Mouse (Mus musculus) hindbrain, embryonic 16.5 days (tissue): ENCODE results near the gene Mrc1. TPM values are rescaled to one million over a fixed set of nuclear protein-coding genes. Genes with fewer than 3 reads are reported as not detected.

Experiments
- ATAC-seq: fragments of 200-750 bp; cut with Nextera tagmentation; 2 replicates; pipeline ENCODE4 v1.8.0; 2017; ENCODE audit warnings: moderate TSS enrichment, moderate library complexity
- H3K27ac ChIP-seq: fragments of 300-500 bp; sonication (generic); 2 replicates; pipeline ENCODE4 v1.5.1; 2014; ENCODE audit warnings: low read depth, mild to moderate bottlenecking, control low read depth, low read length, moderate library complexity
- H3K27me3 ChIP-seq: fragments of 300-500 bp; sonication (generic); replicated peaks from 2 replicates; pipeline ENCODE4 v1.6.1; 2014; ENCODE audit warnings: low read length; ENCODE audit not compliant: control insufficient read depth, insufficient read depth
- H3K36me3 ChIP-seq: fragments of 300-500 bp; sonication (generic); 2 replicates; pipeline ENCODE4 v1.6.1; 2014; ENCODE audit warnings: mild to moderate bottlenecking, low read length, moderate library complexity, mixed read lengths; ENCODE audit not compliant: control insufficient read depth, insufficient read depth
- H3K4me1 ChIP-seq: fragments of 300-500 bp; sonication (generic); 2 replicates; pipeline ENCODE4 v1.6.1; 2014; ENCODE audit warnings: low read depth, low read length; ENCODE audit not compliant: control insufficient read depth, insufficient read depth
- H3K4me2 ChIP-seq: fragments of 300-500 bp; sonication (generic); 2 replicates; pipeline ENCODE4 v1.6.1; 2014; ENCODE audit warnings: mild to moderate bottlenecking, low read length, control low read depth, moderate library complexity
- H3K4me3 ChIP-seq: fragments of 300-500 bp; sonication (generic); 2 replicates; pipeline ENCODE4 v1.5.1; 2014; ENCODE audit warnings: mild to moderate bottlenecking, low read length, control low read depth, moderate library complexity
- H3K9ac ChIP-seq: fragments of 300-500 bp; sonication (generic); 2 replicates; pipeline ENCODE4 v1.6.1; 2014; ENCODE audit warnings: low read depth, mild to moderate bottlenecking, control low read depth, low read length, moderate library complexity
- H3K9me3 ChIP-seq: fragments of 300-500 bp; sonication (generic); 2 replicates; pipeline ENCODE4 v1.6.1; 2014; ENCODE audit warnings: mild to moderate bottlenecking, low read length, moderate library complexity; ENCODE audit not compliant: control insufficient read depth
- WGBS: fragments of 180-500 bp; shearing (Covaris S2); extraction: QIAGEN DNeasy Blood & Tissue Kit; methylation state at CpG from one replicate; pipeline ENCODE4 v1.1.7; 2014; 5-methylcytosine and 5-hydroxymethylcytosine counted together
- microRNA counts: library from miRNA; unstranded; fragments of <30 nt; microRNA quantifications from one replicate; lab custom pipeline; 2016
- microRNA-seq: library from miRNA; unstranded; fragments of <30 nt; microRNA quantifications from one replicate; pipeline ENCODE4, GENCODE M21; 2017
- polyA plus RNA-seq: library from polyadenylated mRNA; unstranded; fragments of >200 nt; fragmentation: Nextera tagmentation; extraction: Ambion mirVana; gene quantifications from 2 replicates; pipeline ENCODE4 v1.2.1, GENCODE M21; 2015

Gene Mrc1
- polyA plus RNA-seq, 1 experiment from 2014 or later: 5.9 TPM

DNA sequence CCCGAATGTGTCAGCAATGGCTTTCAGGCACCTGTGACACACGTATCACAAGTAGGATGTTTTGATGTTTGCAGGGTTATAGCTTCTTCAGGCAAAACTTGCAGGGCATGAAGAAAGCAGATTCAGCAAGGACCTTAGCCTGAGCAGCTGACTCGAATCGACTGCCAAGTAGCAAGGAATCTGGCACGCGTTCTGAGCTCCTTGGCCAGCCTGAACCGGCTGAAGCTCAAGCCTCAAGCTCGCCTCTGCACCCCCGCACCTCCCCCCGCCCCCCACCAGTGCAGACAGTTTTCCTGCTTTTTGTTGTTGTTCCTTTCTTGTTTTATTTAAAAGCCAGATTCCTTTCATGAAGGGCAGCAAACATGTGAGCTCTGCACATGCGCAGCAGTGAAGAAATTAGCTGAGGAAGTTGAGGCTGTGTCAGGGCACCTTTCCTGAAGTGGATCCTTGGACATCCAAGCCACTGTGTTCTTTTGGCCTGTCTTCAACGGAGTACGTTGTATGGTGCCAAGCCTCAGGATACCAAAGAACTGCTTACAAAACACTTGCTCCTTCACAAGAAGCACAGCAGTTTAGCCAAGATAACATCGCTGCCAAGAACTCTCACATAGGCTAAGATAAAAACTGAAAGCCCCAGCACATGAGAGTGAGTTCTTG lies 112.6 kb downstream of the Mrc1 start:
- H3K27ac ChIP-seq: peak overlapping the region; percentile 72
- peak; percentile 98 for ATAC-seq

DNA sequence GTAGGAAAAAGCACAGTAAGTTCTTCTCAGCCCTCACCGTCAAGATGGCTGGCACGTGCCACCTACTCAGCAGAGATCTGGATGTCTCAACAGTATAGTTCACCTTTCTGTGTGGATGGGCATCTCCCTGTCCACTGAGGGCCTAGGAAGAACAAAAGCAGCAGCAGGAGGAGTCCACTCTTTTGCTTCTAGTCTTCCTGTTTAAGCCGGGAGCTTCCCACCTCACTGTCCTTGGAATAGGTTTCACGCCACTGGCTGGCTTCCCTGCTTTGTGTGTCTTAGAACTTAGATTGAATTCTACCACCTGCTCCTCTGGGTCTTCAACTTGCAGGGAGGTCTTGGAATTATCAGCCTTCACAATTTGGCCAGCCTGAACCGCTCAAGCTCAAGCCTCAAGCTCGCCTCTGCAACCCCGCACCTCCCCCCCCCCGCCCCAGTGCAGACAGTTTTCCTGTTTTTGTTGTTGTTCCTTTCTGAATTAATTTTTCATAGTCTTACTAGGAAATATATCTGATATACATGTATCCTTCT lies 113.2 kb downstream of the Mrc1 start:
- ATAC-seq: no peak
- Histone ChIP-seq H3K36me3 (no peaks in the 10 kb centered on the region), H3K9me3 (no peaks in the 10 kb centered on the region), H3K4me1 (peaks cover 3% of the 10 kb centered on the region), H3K4me3 (no peak overlapping the region), H3K27ac (peak overlapping the region; percentile 72), H3K4me2 (no peak overlapping the region; the same call in 1 of the 2 replicates), H3K27me3 (no peaks in the 10 kb centered on the region), H3K9ac (no peak overlapping the region)
- WGBS: 82% methylated on average over 8 of the region's 8 CpGs

More for the DNA sequence above, 112.6 kb downstream of the Mrc1 start:
- no peaks in the 10 kb centered on the region for H3K9me3 ChIP-seq
- H3K4me1 ChIP-seq: peaks cover 3% of the 10 kb centered on the region
- 54% methylated on average over 14 of the region's 14 CpGs for WGBS
- H3K27me3 ChIP-seq: no peaks in the 10 kb centered on the region
- no peak overlapping the region for H3K4me3 ChIP-seq
- H3K9ac ChIP-seq: no peak overlapping the region
- no peaks in the 10 kb centered on the region for H3K36me3 ChIP-seq
- H3K4me2 ChIP-seq: peak overlapping the region; percentile 37

MicroRNAs within 50 kb of the gene (microRNA counts, 519-probe panel; counts per million panel counts)
- microRNA mmu-miR-511 (lab: Ali Mortazavi, UCI): 1,438 counts per million, percentile 12 among the panel's probes with 10 or more counts

Small RNA genes within 50 kb of the gene (microRNA-seq; reads per million reads assigned to microRNA genes)
- 1.7 reads per million for gene Mir511

Other genes starting within 250 kb of the Mrc1 start
- gene Hacd1, start 173.3 kb upstream of the Mrc1 start, polyA plus RNA-seq: 78.3 and 84.2 TPM in 2 replicates
- 129 and 141 TPM in 2 replicates for gene Stam, start 155.3 kb upstream of the Mrc1 start, polyA plus RNA-seq
- gene Tmem236, start 54.9 kb upstream of the Mrc1 start, polyA plus RNA-seq: 0.06 and 0.30 TPM in 2 replicates
- gene Slc39a12, start 158.9 kb downstream of the Mrc1 start, polyA plus RNA-seq: 4.7 and 5.5 TPM in 2 replicates